ENCODE assay signal across 20 mouse cellular contexts in the genomic region with DNA sequence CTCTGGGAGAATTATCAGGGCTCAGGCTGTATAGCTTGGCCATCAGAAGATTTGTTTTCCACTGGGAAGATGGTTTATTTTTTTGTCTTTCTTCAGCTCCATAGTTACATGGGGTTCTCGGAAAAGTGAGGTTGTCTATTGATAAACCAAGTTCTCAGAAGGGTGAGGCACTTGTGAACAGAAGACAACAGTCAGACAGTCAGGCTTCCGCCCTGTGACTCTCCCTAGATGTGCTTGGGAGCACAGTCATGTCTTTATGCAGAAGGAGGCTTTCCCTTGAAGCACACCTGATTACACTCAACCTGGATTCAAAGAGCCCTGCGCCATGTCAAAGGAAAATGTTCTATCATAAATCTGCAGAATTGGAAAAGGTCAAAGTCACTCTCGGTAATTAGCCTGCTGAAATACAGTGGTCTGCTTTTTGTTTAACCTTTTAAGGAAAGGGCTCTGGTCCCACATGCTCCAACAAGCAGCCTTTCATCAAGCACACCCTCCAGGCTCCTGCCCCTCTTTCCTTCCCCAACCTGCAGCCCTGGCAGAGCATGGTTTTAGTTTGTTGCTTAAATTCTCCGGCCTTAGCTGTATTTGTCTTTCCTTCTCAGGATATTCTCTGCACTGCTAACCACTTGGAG.
A peak's percentile ranks its signal among the peaks of the same experiment; 100 is the strongest.
DNase-seq lines count a peak whose midpoint lies in the region; ATAC-seq lines count a peak whose summit lies in the region.
"Had no signal": no experiment of that assay in that cellular context is flagged by ENCODE, and none has a peak within 500 bp of the region (broad histone marks: within the 10 kb centered on the region; RNA-seq: fewer than 3 reads in every experiment).

No protein-coding gene starts in this region.

- no peaks in the 10 kb centered on the region for H3K9me3 ChIP-seq in heart, embryonic 10.5 days
- H3K9me3 ChIP-seq in embryonic facial prominence, embryonic 11.5 days (replicated peaks; ENCODE audit: control insufficient read depth, low read length) = no peaks in the 10 kb centered on the region
- H3K9me3 ChIP-seq in limb, embryonic 11.5 days (ENCODE audit: control insufficient read depth, low read length) = no peaks in the 10 kb centered on the region
- H3K9me3 ChIP-seq in hindbrain, embryonic 13.5 days = no peaks in the 10 kb centered on the region
- H3K9me3 ChIP-seq: heart, embryonic 15.5 days; hindbrain, embryonic 10.5 days; liver, embryonic 15.5 days; megakaryocyte, embryonic 14.5 days; neural tube, embryonic 12.5 days had no signal

- H3K9ac ChIP-seq in embryonic facial prominence, embryonic 11.5 days (replicated peaks; ENCODE audit: low read length) = no peak overlapping the region
- no peak overlapping the region for H3K9ac ChIP-seq in limb, embryonic 11.5 days (ENCODE audit: low read length)
- H3K9ac ChIP-seq in hindbrain, embryonic 13.5 days = no peak overlapping the region
- H3K9ac ChIP-seq: heart, embryonic 15.5 days; liver, embryonic 15.5 days; neural tube, embryonic 12.5 days had no signal

- H3K4me3 ChIP-seq in heart, embryonic 10.5 days = no peak overlapping the region
- H3K4me3 ChIP-seq in embryonic facial prominence, embryonic 11.5 days (ENCODE audit: low read depth, low read length) = no peak overlapping the region
- H3K4me3 ChIP-seq in limb, embryonic 11.5 days (ENCODE audit: low read depth, low read length) = no peak overlapping the region
- no peak overlapping the region for H3K4me3 ChIP-seq in hindbrain, embryonic 13.5 days
- H3K4me3 ChIP-seq: heart, embryonic 15.5 days; hindbrain, embryonic 10.5 days; liver, embryonic 15.5 days; megakaryocyte, embryonic 14.5 days; neural tube, embryonic 12.5 days had no signal

- peaks cover 19% of the 10 kb centered on the region for H3K4me1 ChIP-seq in heart, embryonic 10.5 days
- no peaks in the 10 kb centered on the region for H3K4me1 ChIP-seq in embryonic facial prominence, embryonic 11.5 days (ENCODE audit: control insufficient read depth, insufficient read depth, low read length)
- peaks cover 3% of the 10 kb centered on the region; the same call in 1 of the 2 replicates for H3K4me1 ChIP-seq in limb, embryonic 11.5 days (ENCODE audit: control insufficient read depth, insufficient read depth, low read length)
- peaks cover 9% of the 10 kb centered on the region for H3K4me1 ChIP-seq in hindbrain, embryonic 13.5 days (replicated peaks)
- H3K4me1 ChIP-seq: heart, embryonic 15.5 days had no signal

- 61% methylated on average over 5 of the region's 5 CpGs for WGBS in heart, embryonic 10.5 days
- WGBS in embryonic facial prominence, embryonic 11.5 days = 52% methylated on average over 5 of the region's 5 CpGs
- 25% methylated on average over 5 of the region's 5 CpGs for WGBS in limb, embryonic 11.5 days
- 82% methylated on average over 5 of the region's 5 CpGs for WGBS in hindbrain, embryonic 13.5 days

- no peak for DNase-seq in heart, embryonic 10.5 days (ENCODE audit: low spot score)
- DNase-seq in heart, adult 18-20 months = no peak
- DNase-seq in embryonic facial prominence, embryonic 11.5 days (ENCODE audit: low spot score) = peak; percentile 18
- peak; percentile 53 for DNase-seq in limb, embryonic 11.5 days (ENCODE audit: low spot score)
- DNase-seq in yolk sac, embryonic 10.5 days (ENCODE audit: low spot score) = peak; percentile 32
- no peak for DNase-seq in right cerebral cortex, postnatal 36 days (ENCODE audit: low spot score in 2 of 2)
- DNase-seq: adrenal gland, adult 2 months; cerebellum, adult 18-20 months; gastrocnemius, postnatal 25 days; kidney, adult 11 months; lung, postnatal 10 days; right cerebral cortex, postnatal 14 days had no signal

- H3K27me3 ChIP-seq in heart, embryonic 10.5 days (ENCODE audit: insufficient read depth, poor library complexity, severe bottlenecking) = no peaks in the 10 kb centered on the region; the same call in 1 of the 2 replicates
- H3K27me3 ChIP-seq in embryonic facial prominence, embryonic 11.5 days (ENCODE audit: control insufficient read depth, insufficient read depth, low read length) = no peaks in the 10 kb centered on the region
- no peaks in the 10 kb centered on the region for H3K27me3 ChIP-seq in limb, embryonic 11.5 days (ENCODE audit: control insufficient read depth, insufficient read depth, low read length)
- peaks cover 30% of the 10 kb centered on the region for H3K27me3 ChIP-seq in hindbrain, embryonic 13.5 days
- H3K27me3 ChIP-seq: CH12.LX; heart, embryonic 15.5 days; liver, embryonic 15.5 days; megakaryocyte, embryonic 14.5 days; neural tube, embryonic 12.5 days had no signal

- no peak overlapping the region for H3K4me2 ChIP-seq in embryonic facial prominence, embryonic 11.5 days (ENCODE audit: low read depth, low read length)
- H3K4me2 ChIP-seq in limb, embryonic 11.5 days (ENCODE audit: low read depth, severe bottlenecking) = no peak overlapping the region
- H3K4me2 ChIP-seq in hindbrain, embryonic 13.5 days = no peak overlapping the region
- H3K4me2 ChIP-seq: heart, embryonic 15.5 days; liver, embryonic 15.5 days; neural tube, embryonic 12.5 days had no signal

- H3K36me3 ChIP-seq in heart, embryonic 10.5 days = no peaks in the 10 kb centered on the region
- no peaks in the 10 kb centered on the region for H3K36me3 ChIP-seq in embryonic facial prominence, embryonic 11.5 days (replicated peaks; ENCODE audit: control insufficient read depth, insufficient read depth, low read depth, low read length)
- no peaks in the 10 kb centered on the region for H3K36me3 ChIP-seq in limb, embryonic 11.5 days (ENCODE audit: control insufficient read depth, insufficient read depth, low read length)
- H3K36me3 ChIP-seq in hindbrain, embryonic 13.5 days = no peaks in the 10 kb centered on the region
- H3K36me3 ChIP-seq: heart, embryonic 15.5 days; hindbrain, embryonic 10.5 days; liver, embryonic 15.5 days; neural tube, embryonic 12.5 days had no signal

- ATAC-seq in embryonic facial prominence, embryonic 11.5 days (replicated peaks; ENCODE audit: insufficient number of reproducible peaks, low FRiP score, low TSS enrichment, low read depth) = no peak
- ATAC-seq in limb, embryonic 11.5 days (ENCODE audit: insufficient number of reproducible peaks, low FRiP score, low TSS enrichment, low read depth) = peak; percentile 74; the same call in 1 of the 2 replicates
- ATAC-seq in hindbrain, embryonic 13.5 days (ENCODE audit: low FRiP score) = no peak

- peak overlapping the region; percentile 12; the same call in 1 of the 2 replicates for H3K27ac ChIP-seq in heart, embryonic 10.5 days
- no peak overlapping the region for H3K27ac ChIP-seq in embryonic facial prominence, embryonic 11.5 days (replicated peaks; ENCODE audit: low read depth, low read length)
- no peak overlapping the region for H3K27ac ChIP-seq in limb, embryonic 11.5 days (replicated peaks; ENCODE audit: low read depth, low read length)
- H3K27ac ChIP-seq in hindbrain, embryonic 13.5 days = no peak overlapping the region
- H3K27ac ChIP-seq: heart, embryonic 15.5 days; hindbrain, embryonic 10.5 days; kidney, postnatal 0 days; liver, embryonic 15.5 days; neural tube, embryonic 12.5 days had no signal

Comparison
In these comparisons a context has a peak if more than half of its experiments do, and no peak if none do; other contexts are left out.
1. DNase-seq: peak in embryonic facial prominence, embryonic 11.5 days (single experiment), limb, embryonic 11.5 days (single experiment) and yolk sac, embryonic 10.5 days (single experiment); none in heart, embryonic 10.5 days (single experiment), heart, adult 18-20 months (0 of 2) and right cerebral cortex, postnatal 36 days (0 of 2).